Mouse (Mus musculus) megakaryocyte, embryonic 14.5 days (primary cell): ENCODE measurements around the gene Dcx.

Experiments
- FLI1 ChIP-seq: IDR thresholded peaks from 2 replicates; pipeline ENCODE4 v1.6.1; 2012; ENCODE audit warnings: low read length, inconsistent platforms, mixed read lengths
- GATA1 ChIP-seq: IDR thresholded peaks from 3 replicates; pipeline ENCODE4 v1.6.1; 2012; ENCODE audit warnings: mixed read lengths, low read length, inconsistent platforms, borderline replicate concordance

GRCm38 (mm10) chrX:143884953-143885352 lies 48.2 kb downstream of the Dcx start:
- TF ChIP-seq GATA1 (no peak), FLI1 (no peak)
